Mouse (Mus musculus): ENCODE data around the gene Sfswap. TPM values are rescaled to one million over a fixed set of nuclear protein-coding genes. Genes with fewer than 3 reads are reported as not detected.
A peak's percentile ranks its signal among the peaks of the same experiment; 100 is the strongest.
"Not testable (repeated sequence)": the region's sequence is repeated elsewhere in the genome, so short reads cannot be mapped to it uniquely, and the experiment has no call there.

Sfswap gene
- total RNA-seq, 2 experiments from 2014 or later: 129 to 147 TPM

DNA sequence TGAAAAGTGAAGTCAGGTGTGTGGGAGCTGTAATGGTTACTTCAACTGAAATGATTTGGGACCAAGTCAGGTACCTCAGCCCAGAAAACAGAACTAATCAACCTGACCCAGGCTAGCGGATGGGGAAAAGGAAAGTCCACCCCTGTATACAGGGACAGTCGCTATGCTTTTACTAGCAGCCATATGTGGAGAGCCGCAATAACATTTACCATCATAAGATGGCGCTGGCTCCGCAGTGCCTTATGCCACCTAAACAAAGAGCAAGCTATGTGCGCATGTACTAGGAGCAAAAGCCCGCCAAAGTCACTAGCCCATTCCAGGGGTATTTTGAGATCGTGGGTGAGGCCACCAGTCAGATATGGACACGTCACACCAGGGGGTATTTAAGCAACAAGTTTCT, 119.6 kb downstream of the Sfswap start:
- DNase-seq (ENCODE audit: low spot score in 2 of 2); H3K27ac ChIP-seq; H3K4me3 ChIP-seq: not testable (repeated sequence)
- peak; percentile 59 for TF ChIP-seq CTCF (conservative IDR thresholded peaks at IDR 0.05)

Other genes starting within 250 kb of the Sfswap start
- 100 to 1,000 TPM; 126 to 133 TPM for gene Mmp17, start 82.9 kb downstream of the Sfswap start, total RNA-seq (2021)
- 1 to 10 TPM; 7.2 to 7.9 TPM for gene Zfp11, start 168.9 kb downstream of the Sfswap start, total RNA-seq (2021)
- not detected for gene Sept14, start 207.3 kb downstream of the Sfswap start, total RNA-seq (2021)
- gene Mrps17, start 214.3 kb downstream of the Sfswap start, total RNA-seq (2021): 10 to 100 TPM; 73.6 to 77.7 TPM
- 10 to 100 TPM; 81.2 to 81.8 TPM for gene Nipsnap2, start 223.8 kb downstream of the Sfswap start, total RNA-seq (2021)

Data from layer of hippocampus, adult 2 months (tissue).